Mouse (Mus musculus): ENCODE measurements at regions not wholly inside any gene's neighbourhood (a gene's known extent, or its start where the extent isn't known, plus 50 kb on each side); places are given as distances from the start of the nearest gene placed in this dataset.

DNA sequence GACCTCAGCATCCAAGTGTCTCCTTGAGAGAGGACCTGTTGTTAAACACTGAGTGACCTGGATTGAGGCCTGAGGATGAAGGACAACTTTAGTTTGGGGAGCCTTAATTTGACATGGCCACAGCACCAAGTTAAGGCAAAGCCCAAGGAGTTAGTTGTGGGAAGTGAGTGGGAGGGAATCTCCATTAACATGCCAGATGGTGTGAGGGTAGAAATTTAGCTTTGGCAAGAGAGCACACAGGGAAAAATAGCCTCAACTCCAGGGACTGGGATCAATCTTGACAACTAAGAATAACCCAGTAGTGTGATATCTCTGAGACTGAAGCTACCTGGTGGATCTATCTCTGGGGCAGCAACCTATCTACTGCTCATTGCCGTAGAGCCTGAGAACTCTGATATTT, 105.4 kb downstream of the Ahr start:
- no peak for DNase-seq (ENCODE audit: low spot score)

DNA sequence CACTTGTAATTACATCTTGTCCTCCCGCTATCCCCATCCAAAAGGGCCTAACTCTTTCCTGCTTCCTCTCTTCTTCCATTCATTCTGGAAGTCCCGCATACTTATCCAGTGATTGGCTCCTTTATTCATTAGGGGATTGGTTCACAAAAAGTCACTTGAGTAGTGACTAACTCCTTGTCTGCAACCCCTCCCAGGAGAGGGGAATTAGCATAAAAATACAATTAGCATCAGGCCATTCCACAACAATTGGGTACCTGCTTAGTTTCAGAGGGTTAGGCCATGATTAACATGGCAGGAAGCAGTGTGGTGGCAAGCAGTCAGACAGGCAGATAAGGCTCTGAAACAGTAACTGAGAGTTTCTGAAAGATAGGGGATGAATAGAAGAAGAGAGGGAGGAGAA, 115.6 kb downstream of the Ahr start:
- DNase-seq (ENCODE audit: low spot score) = no peak

GRCm38 (mm10) chr12:35417943-35418342, 116.9 kb downstream of the Ahr start:
- no peak for DNase-seq (ENCODE audit: low spot score)

DNA sequence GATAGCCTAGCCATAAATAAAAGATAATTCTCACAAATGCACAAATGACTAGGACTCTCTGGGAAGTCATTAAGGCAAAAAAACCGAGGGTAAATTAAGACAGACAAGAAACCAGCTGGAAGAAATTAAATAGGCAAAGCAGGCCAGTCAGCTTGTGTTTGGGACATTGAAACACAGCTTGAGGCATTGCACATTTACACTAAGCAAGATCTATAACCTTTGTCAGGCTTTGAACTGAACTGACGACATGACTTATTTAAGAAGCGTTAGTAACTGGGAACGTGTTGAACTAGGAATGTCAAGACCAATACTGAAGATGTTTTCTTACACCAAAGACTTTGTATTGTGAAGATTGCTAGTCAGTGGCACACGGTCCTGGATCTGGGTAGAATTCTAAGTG, 118.3 kb downstream of the Ahr start:
- DNase-seq (ENCODE audit: low spot score) = no peak

- no peak for DNase-seq (ENCODE audit: low spot score)
These were observed 122.1 kb downstream of the Ahr start for GRCm38 (mm10) chr12:35412715-35413114.

GRCm38 (mm10) chr12:35408461-35408860, 126.4 kb downstream of the Ahr start:
- no peak for DNase-seq (ENCODE audit: low spot score)

DNA sequence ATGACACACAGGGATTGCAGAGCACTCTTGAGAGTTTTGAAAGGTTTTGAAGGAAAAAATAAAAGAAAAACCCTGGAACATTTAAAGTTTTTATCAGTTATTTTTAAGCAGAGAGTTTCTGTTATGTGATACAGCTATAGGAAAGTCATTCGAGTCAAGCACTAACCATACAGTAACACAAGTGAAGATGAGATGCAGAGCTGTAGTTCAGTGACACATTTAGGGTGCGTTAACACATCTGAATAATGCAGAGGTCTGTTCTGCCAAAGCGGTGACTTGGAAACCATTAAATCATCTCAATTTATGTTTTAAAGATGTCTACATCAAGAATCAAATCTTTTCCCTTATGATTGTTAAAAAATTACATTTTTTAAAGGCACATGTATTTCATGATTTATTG, 126.8 kb downstream of the Ahr start:
- DNase-seq (ENCODE audit: low spot score) = no peak

- no peak for DNase-seq (ENCODE audit: low spot score)
These were observed 133.0 kb downstream of the Ahr start for GRCm38 (mm10) chr12:35401853-35402252.

DNA sequence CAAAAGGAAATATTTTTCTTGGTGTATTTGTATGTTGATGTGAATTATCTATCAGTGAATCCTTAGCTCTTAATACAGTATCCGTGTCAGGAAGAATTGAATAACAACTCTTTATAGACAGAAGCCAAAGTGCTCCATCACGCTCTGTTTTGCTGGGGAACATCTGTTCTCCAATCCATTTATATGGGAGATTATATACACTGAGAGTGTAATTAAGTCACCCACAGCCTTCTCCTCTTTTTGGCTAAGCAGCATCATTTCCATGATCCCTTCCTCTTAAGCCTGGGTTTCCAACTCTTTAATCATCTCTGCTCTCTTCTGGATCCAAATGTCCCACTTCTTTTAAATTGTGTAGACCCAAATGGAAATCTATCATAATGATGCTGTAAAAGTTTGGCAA, 133.6 kb downstream of the Ahr start:
- no peak for DNase-seq (ENCODE audit: low spot score)

DNA sequence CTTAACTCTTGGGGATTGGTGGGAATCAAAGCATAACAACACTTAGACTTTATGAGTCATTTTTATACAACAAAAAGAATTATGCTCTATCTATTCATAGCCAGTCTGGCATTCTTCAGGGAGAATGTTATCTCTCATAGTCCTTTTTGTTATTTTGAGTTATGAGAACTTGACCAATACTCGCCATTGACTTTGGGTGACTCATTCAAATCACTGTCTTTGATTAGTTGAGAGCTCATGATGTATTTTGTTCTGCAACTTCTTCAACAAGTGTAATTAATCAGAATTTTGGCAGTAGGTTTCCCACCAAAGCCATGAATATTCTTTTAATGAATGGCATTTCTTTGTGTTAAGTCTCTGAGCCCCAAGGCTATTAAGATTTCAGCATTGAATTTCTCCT, 139.6 kb downstream of the Ahr start:
- DNase-seq (ENCODE audit: low spot score) = no peak

DNA sequence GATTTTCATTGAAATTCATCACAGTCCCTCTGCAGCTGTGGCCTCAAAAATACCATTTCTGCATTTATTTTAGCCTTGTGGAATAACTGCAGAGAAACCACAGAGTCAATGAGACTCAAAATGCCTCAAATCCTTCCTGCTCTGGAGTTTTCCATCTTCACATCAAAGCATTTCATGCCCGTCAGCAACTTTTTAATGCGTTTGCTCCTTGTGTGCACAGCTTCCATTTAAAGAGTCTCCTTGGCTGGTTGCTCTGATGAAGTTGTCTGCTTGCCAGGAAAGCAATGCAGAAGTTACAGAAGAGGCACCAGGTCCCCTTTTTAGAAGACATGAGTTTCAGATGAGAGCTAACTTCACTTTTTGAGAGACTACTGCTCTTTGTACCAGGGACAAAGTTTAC, 142.7 kb downstream of the Ahr start:
- DNase-seq (ENCODE audit: low spot score) = no peak

- DNase-seq (ENCODE audit: low spot score) = no peak
These were observed 144.6 kb downstream of the Ahr start for GRCm38 (mm10) chr12:35390266-35390665.

- DNase-seq (ENCODE audit: low spot score) = no peak
These were observed 145.0 kb downstream of the Ahr start for GRCm38 (mm10) chr12:35389839-35390238.

- DNase-seq (ENCODE audit: low spot score) = no peak
These were observed 150.6 kb downstream of the Ahr start for GRCm38 (mm10) chr12:35384211-35384610.

DNA sequence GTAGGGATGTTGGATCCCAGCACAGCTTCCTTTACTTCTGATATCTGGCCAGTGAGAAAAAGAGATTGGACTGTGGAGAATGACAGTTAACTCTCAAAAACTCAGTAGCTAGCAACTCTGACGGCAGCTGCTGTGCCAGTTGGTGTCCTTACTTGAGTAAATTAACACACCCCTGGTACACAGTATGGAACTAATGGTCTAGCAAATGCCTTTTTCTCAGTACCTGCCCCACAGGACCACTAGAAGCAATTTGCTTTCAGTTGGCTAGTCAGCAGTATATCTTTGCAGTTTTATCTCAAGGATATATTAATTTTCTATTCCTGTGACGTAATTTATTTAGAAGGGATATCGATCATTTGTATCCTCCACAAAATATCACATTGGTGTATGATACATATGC, 157.6 kb downstream of the Ahr start:
- no peak for DNase-seq (ENCODE audit: low spot score)

GRCm38 (mm10) chr12:35376365-35376764, 158.5 kb downstream of the Ahr start:
- DNase-seq (ENCODE audit: low spot score) = no peak

DNA sequence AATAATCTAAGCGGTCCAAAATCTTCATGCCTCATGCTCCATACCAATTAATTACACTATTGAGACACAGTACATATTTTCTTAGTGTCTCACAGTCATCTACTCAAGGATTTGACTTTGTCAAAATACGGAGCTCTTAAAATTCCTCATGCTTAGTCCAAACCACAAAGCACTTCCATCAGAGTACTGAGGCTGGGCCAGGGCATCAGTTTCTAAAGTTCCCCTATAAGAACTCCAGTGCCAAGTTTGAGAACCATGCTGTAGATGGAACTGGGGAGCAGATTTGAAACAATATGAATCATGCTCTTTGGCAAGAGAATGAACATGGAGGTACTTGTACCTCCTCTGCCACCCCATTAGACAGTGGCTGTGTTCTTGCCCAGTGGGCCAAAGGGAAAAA, 176.9 kb downstream of the Ahr start:
- no peak for DNase-seq (ENCODE audit: low spot score)

DNA sequence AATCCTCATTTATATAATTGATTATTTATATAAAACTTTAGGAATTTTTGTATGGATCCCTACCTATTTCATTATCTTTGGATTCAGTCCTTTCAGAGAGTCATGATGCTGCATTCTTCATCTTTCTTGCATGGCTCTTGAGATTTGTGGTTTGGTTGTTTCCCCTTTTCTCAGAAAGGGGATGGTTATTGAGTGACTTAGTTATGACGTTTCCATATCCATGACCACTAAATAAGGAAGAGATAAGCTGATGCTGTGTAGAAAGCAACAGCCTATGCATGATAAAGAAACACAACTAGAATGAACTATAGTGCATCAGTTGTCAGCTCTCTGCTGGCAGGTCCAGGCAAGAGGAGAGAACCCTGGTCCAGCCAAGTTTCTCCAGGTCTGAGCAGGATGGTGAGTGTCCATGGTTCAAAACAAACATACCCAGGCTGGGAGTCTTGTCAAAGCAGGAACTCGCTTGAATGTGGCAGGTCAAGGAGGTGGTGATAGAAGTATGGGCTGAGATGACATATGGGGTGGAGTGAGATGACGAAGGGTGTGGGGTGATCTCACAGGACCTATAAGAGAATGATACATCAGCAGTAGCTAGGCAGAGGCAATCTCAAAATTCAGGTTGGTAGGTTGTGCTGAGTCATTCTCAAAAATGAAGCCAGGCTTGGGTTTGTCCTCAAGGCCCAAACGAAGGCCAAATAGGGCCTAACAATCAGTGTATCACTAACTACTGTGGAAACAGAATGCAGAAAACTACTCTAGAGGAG, 196.5 kb downstream of the Ahr start:
- DNase-seq (ENCODE audit: low spot score) = no peak

GRCm38 (mm10) chr12:35336314-35336713, 198.5 kb downstream of the Ahr start:
- DNase-seq (ENCODE audit: low spot score) = no peak

DNA sequence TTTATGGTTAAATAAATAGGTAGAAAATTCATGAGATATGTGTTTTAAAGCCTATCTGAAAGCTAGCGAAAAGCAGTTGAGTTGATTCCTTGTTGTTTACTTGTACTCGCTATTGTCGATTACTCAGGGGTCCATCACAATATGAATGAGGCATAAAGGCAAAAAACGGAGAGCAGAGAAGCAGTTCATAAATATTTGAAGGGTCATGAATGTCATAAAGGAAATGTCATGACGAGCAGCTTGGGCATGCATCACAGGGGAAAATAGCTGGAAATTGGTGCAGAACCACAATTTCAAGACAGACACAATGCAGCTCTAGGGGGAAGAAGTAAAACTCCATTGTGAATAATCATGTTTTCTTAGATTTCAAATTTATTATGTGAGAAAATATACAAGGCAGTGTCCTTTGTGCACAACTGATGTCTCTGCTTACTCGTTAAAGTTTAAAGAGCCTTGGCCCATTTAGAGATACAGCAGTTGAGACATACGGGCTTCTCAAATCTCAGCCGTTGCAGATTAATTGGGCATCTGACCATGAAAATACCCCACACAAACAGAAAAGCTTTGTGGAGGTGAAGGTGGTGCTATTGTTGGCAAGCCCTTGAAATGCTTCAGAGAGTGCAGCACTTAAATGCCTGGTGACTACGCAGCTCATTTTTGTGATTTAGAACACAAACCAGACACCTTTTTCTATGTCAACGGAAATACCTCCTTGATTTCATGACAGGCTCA, 200.3 kb downstream of the Ahr start:
- no peak for DNase-seq (ENCODE audit: low spot score)

GRCm38 (mm10) chr12:35331303-35331702, 203.5 kb downstream of the Ahr start:
- DNase-seq (ENCODE audit: low spot score) = peak; percentile 64

- no peak for DNase-seq (ENCODE audit: low spot score)
These were observed 205.1 kb downstream of the Ahr start for GRCm38 (mm10) chr12:35329699-35330098.

GRCm38 (mm10) chr12:35319571-35319970, 215.3 kb downstream of the Ahr start:
- DNase-seq (ENCODE audit: low spot score) = no peak
